Mouse (Mus musculus): ENCODE data around the gene Gm10665.
"Not testable (repeated sequence)": the region's sequence is repeated elsewhere in the genome, so short reads cannot be mapped to it uniquely, and the experiment has no call there.

The Gm10665 gene

DNA sequence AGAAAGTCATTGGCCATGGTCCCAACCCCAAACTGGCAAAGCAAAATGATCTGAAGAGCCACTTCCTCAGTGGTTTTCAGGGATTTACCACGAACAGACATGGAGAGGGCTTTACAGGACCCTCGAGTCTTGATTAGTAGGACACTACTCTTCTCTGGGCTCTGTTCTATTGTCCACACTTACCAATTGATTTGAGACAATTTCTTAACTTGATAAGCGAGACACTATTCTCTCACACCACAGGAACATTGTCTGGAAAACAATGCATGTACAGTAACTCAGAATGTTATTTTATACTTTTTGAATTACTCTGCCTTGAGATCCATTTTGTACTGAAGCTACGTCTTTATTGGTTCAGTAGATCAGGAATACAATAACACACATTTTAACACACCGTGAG, at the start of gene Gm10665:
Gm10665 (minus strand) TSS at position 101 of the 400 bp plus-strand sequence.
- not testable (repeated sequence) for DNase-seq (ENCODE audit: low spot score in 2 of 2)

DNA sequence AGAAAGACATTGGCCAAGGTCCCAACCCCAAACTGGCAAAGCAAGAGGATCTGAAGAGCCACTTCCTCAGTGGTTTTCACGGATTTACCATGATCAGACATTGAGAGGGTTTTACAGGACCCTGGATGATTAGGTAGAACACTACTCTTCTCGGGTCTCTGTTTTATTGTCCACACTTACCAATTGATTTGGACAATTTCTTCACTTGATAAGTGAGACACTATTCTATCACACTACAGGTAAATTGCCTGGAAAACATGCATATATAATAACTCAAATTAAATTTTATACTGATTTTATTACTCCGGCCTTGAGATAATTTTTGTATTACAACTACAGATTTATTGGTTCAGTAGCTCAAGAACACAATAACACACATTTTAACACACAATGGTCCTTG, 35.7 kb upstream of the Gm10665 start, which contains the start of gene Vmn1r151:
Vmn1r151 (minus strand) TSS at position 101 of the 400 bp plus-strand sequence.
- DNase-seq (ENCODE audit: low spot score in 2 of 2): not testable (repeated sequence)

- not testable (repeated sequence) for DNase-seq (ENCODE audit: low spot score in 2 of 2)
Observed at GRCm38 (mm10) chr7:22438129-22438528, 25.7 kb downstream of the Gm10665 start, which contains the start of gene Vmn1r149. Gene Vmn1r149, minus strand, starts transcription at chr7:22438229.

DNA sequence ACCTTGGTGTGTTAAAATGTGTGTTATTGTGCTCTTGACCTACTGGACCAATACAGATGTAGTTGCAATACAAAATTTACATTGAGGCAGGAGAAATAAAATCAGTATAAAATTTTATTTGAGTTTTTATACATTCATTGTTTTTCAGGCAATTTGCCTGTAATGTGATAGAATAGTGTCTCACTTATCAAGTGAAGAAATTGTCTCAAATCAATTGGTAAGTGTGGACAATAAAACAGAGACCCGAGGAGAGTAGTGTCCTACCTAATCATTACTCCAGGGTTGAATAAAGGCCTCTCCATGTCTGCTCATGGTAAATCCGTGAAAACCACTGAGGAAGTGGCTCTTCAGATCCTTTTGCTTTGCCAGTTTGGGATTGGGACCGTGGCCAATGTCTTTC, 50.6 kb downstream of the Gm10665 start, which contains the start of gene Vmn1r148:
Vmn1r148 (plus strand) TSS at position 301 of the 400 bp plus-strand sequence.
- not testable (repeated sequence) for DNase-seq (ENCODE audit: low spot score in 2 of 2)
